31 mouse cellular contexts compared by ENCODE assay signal in the genomic region with DNA sequence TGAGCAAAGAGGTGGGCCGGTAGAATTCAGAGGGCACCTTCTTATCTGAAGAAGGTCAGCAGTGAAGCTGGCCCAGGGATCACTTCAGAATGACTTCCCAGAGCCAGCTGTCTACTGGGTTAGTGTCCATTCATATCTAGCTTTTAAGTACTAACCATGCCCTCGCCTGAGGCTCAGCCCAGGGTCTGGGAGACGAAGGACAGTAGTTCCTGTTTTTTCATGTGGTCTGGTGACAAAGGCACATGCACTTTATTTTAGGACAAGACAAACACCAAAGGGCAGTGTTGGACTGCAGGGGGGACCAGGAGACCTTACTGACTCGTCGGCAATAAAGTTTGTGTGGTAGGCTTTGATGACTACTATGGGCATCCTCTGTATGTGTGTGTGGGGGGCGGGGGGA.
DNase-seq lines count a peak whose midpoint lies in the region; ATAC-seq and TF ChIP-seq lines count a peak whose summit lies in the region.
"Had no signal": no experiment of that assay in that cellular context is flagged by ENCODE, and none has a peak within 500 bp of the region (broad histone marks: within the 10 kb centered on the region; RNA-seq: fewer than 3 reads in every experiment).

No protein-coding gene starts in this region.

- no peaks in the 10 kb centered on the region for H3K27me3 ChIP-seq in forebrain, embryonic 10.5 days (ENCODE audit: poor library complexity, severe bottlenecking)
- H3K27me3 ChIP-seq in forebrain, embryonic 14.5 days (replicated peaks; ENCODE audit: control insufficient read depth, insufficient read depth, low read length), result no peaks in the 10 kb centered on the region
- no peaks in the 10 kb centered on the region for H3K27me3 ChIP-seq in liver, postnatal 0 days (ENCODE audit: insufficient read depth, low read length)
- H3K27me3 ChIP-seq in limb, embryonic 11.5 days (ENCODE audit: control insufficient read depth, insufficient read depth, low read length), result no peaks in the 10 kb centered on the region
- no peaks in the 10 kb centered on the region for H3K27me3 ChIP-seq in kidney, embryonic 15.5 days
- H3K27me3 ChIP-seq: liver, embryonic 12.5 days had no signal

- H3K4me3 ChIP-seq in forebrain, embryonic 10.5 days, result no peak overlapping the region
- no peak overlapping the region for H3K4me3 ChIP-seq in forebrain, embryonic 14.5 days (ENCODE audit: low read depth, low read length)
- no peak overlapping the region for H3K4me3 ChIP-seq in liver, postnatal 0 days (ENCODE audit: low read depth, low read length)
- no peak overlapping the region for H3K4me3 ChIP-seq in limb, embryonic 11.5 days (ENCODE audit: low read depth, low read length)
- H3K4me3 ChIP-seq in kidney, embryonic 15.5 days (replicated peaks), result no peak overlapping the region
- H3K4me3 ChIP-seq: forebrain, embryonic 13.5 days; heart, adult 2 months; layer of hippocampus, adult 2 months; liver, embryonic 12.5 days; neural tube, embryonic 12.5 days had no signal

- H3K36me3 ChIP-seq in forebrain, embryonic 10.5 days (replicated peaks), result no peaks in the 10 kb centered on the region
- H3K36me3 ChIP-seq in forebrain, embryonic 14.5 days (ENCODE audit: control insufficient read depth, insufficient read depth, low read length), result no peaks in the 10 kb centered on the region
- H3K36me3 ChIP-seq in liver, postnatal 0 days (replicated peaks; ENCODE audit: insufficient read depth, low read length), result no peaks in the 10 kb centered on the region
- no peaks in the 10 kb centered on the region for H3K36me3 ChIP-seq in limb, embryonic 11.5 days (ENCODE audit: control insufficient read depth, insufficient read depth, low read length)
- no peaks in the 10 kb centered on the region for H3K36me3 ChIP-seq in kidney, embryonic 15.5 days
- H3K36me3 ChIP-seq: liver, embryonic 12.5 days; neural tube, embryonic 12.5 days had no signal

- TF ChIP-seq EP300 in liver, postnatal 0 days (IDR thresholded peaks at IDR 0.05; ENCODE audit: low read depth), result no peak

- peaks cover 17% of the 10 kb centered on the region for H3K4me1 ChIP-seq in forebrain, embryonic 10.5 days
- H3K4me1 ChIP-seq in forebrain, embryonic 14.5 days (ENCODE audit: control insufficient read depth, insufficient read depth, low read length), result no peaks in the 10 kb centered on the region
- no peaks in the 10 kb centered on the region for H3K4me1 ChIP-seq in liver, postnatal 0 days (ENCODE audit: insufficient read depth)
- H3K4me1 ChIP-seq in limb, embryonic 11.5 days (ENCODE audit: control insufficient read depth, insufficient read depth, low read length), result peaks cover 13% of the 10 kb centered on the region
- peaks cover 49% of the 10 kb centered on the region for H3K4me1 ChIP-seq in kidney, embryonic 15.5 days
- H3K4me1 ChIP-seq: forebrain, embryonic 13.5 days; liver, embryonic 12.5 days had no signal

- no peaks in the 10 kb centered on the region for H3K9me3 ChIP-seq in forebrain, embryonic 10.5 days
- H3K9me3 ChIP-seq in forebrain, embryonic 14.5 days (replicated peaks; ENCODE audit: control insufficient read depth, low read length), result no peaks in the 10 kb centered on the region
- H3K9me3 ChIP-seq in liver, postnatal 0 days (ENCODE audit: low read length), result no peaks in the 10 kb centered on the region; the same call in 1 of the 2 replicates
- H3K9me3 ChIP-seq in limb, embryonic 11.5 days (ENCODE audit: control insufficient read depth, low read length), result no peaks in the 10 kb centered on the region
- no peaks in the 10 kb centered on the region for H3K9me3 ChIP-seq in kidney, embryonic 15.5 days (replicated peaks)
- H3K9me3 ChIP-seq: forebrain, embryonic 13.5 days; liver, embryonic 12.5 days; neural tube, embryonic 12.5 days had no signal

- H3K9ac ChIP-seq in forebrain, embryonic 14.5 days (ENCODE audit: low read length), result no peak overlapping the region
- H3K9ac ChIP-seq in liver, postnatal 0 days (replicated peaks), result no peak overlapping the region
- H3K9ac ChIP-seq in limb, embryonic 11.5 days (ENCODE audit: low read length), result no peak overlapping the region
- no peak overlapping the region for H3K9ac ChIP-seq in kidney, embryonic 15.5 days
- H3K9ac ChIP-seq: forebrain, embryonic 13.5 days; liver, embryonic 12.5 days; neural tube, embryonic 12.5 days had no signal

- TF ChIP-seq CTCF in liver, postnatal 0 days (IDR thresholded peaks at IDR 0.05; ENCODE audit: low read depth), result no peak

- peak overlapping the region; percentile 60; the same call in 1 of the 2 replicates for H3K27ac ChIP-seq in forebrain, embryonic 10.5 days
- H3K27ac ChIP-seq in forebrain, embryonic 14.5 days (ENCODE audit: low read depth, low read length), result no peak overlapping the region
- H3K27ac ChIP-seq in liver, postnatal 0 days (ENCODE audit: low read depth), result no peak overlapping the region
- no peak overlapping the region for H3K27ac ChIP-seq in limb, embryonic 11.5 days (replicated peaks; ENCODE audit: low read depth, low read length)
- H3K27ac ChIP-seq in kidney, embryonic 15.5 days, result no peak overlapping the region
- H3K27ac ChIP-seq: forebrain, embryonic 13.5 days; heart, adult 2 months; layer of hippocampus, adult 2 months; liver, embryonic 12.5 days; macrophage; neural tube, embryonic 12.5 days had no signal

- 88% methylated on average over 6 of the region's 6 CpGs for WGBS in forebrain, embryonic 10.5 days
- WGBS in forebrain, embryonic 14.5 days, result 86% methylated on average over 6 of the region's 6 CpGs
- WGBS in liver, postnatal 0 days (ENCODE audit: insufficient replicate concordance), result 55% methylated on average over 6 of the region's 6 CpGs
- 74% methylated on average over 6 of the region's 6 CpGs for WGBS in limb, embryonic 11.5 days
- whole genome bisulfite sequencing in kidney, embryonic 15.5 days, result 85% methylated on average over 6 of the region's 6 CpGs

- H3K4me2 ChIP-seq in forebrain, embryonic 14.5 days (ENCODE audit: low read length), result no peak overlapping the region
- no peak overlapping the region for H3K4me2 ChIP-seq in liver, postnatal 0 days (ENCODE audit: low read depth, low read length)
- no peak overlapping the region for H3K4me2 ChIP-seq in limb, embryonic 11.5 days (ENCODE audit: low read depth, severe bottlenecking)
- H3K4me2 ChIP-seq in kidney, embryonic 15.5 days, result no peak overlapping the region
- H3K4me2 ChIP-seq: forebrain, embryonic 13.5 days; liver, embryonic 12.5 days; neural tube, embryonic 12.5 days had no signal

- no peak for DNase-seq in forebrain, embryonic 10.5 days (ENCODE audit: extremely low spot score, low spot score)
- DNase-seq in forebrain, embryonic 14.5 days (ENCODE audit: low spot score), result no peak
- peak; percentile 8 for DNase-seq in liver, postnatal 0 days
- DNase-seq in liver, result no peak
- peak; percentile 20 for DNase-seq in limb, embryonic 11.5 days (ENCODE audit: low spot score)
- DNase-seq in cerebellum, postnatal 10 days, result no peak
- no peak for DNase-seq in adrenal gland, postnatal 36 days
- DNase-seq: adrenal gland, adult 2 months; cerebellum, adult 8-10 months; cerebellum, postnatal 36 days; embryo, embryonic 11 days; gastrocnemius, postnatal 14 days; heart, adult 2 months; heart, postnatal 14 days; kidney, adult 11 months; kidney, postnatal 36 days; left cerebral cortex, postnatal 4 days; right cerebral cortex, adult 18-20 months; spleen, adult 18-20 months; thymus, adult 2 months; thymus, postnatal 36 days had no signal

- no peak for ATAC-seq in forebrain, embryonic 14.5 days
- no peak for ATAC-seq in liver, postnatal 0 days
- ATAC-seq in limb, embryonic 11.5 days (ENCODE audit: insufficient number of reproducible peaks, low FRiP score, low TSS enrichment, low read depth), result no peak
- ATAC-seq in kidney, embryonic 15.5 days (replicated peaks; ENCODE audit: low FRiP score), result no peak
- ATAC-seq: activated CD4-positive, CD25-positive, alpha-beta regulatory T cell, adult 4 months; forebrain, embryonic 13.5 days; hindbrain, embryonic 16.5 days; liver, embryonic 12.5 days; lung, postnatal 0 days; midbrain, embryonic 16.5 days had no signal

Comparison
In these comparisons a context has a peak if more than half of its experiments do, and no peak if none do; other contexts are left out.
1. DNase-seq: peak in liver, postnatal 0 days (single experiment) and limb, embryonic 11.5 days (single experiment); none in forebrain, embryonic 10.5 days (single experiment), forebrain, embryonic 14.5 days (single experiment), liver (single experiment), cerebellum, postnatal 10 days (0 of 2) and adrenal gland, postnatal 36 days (0 of 2).